Mouse (Mus musculus) stomach, postnatal 0 days (tissue): ENCODE data around the gene D130052B06Rik. TPM values are rescaled to one million over a fixed set of nuclear protein-coding genes. Genes with fewer than 3 reads are reported as not detected.

Source experiments
- ATAC-seq: fragments of 200-750 bp; cut with Nextera tagmentation; 2 replicates; pipeline ENCODE4 v1.8.0; 2017; ENCODE audit not compliant: low FRiP score, low TSS enrichment
- DNase-seq: peaks from one replicate; pipeline ENCODE4 v3.0.0-alpha.2; 2016; ENCODE audit warnings: low spot score
- H3K27ac ChIP-seq: fragments of 300-500 bp; sonication (generic); replicated peaks from 2 replicates; pipeline ENCODE4 v1.5.1; 2014; ENCODE audit warnings: mild to moderate bottlenecking, control low read depth
- H3K27me3 ChIP-seq: fragments of 300-500 bp; sonication (generic); 2 replicates; pipeline ENCODE4 v1.6.1; 2014; ENCODE audit warnings: low read length; ENCODE audit not compliant: control insufficient read depth, insufficient read depth
- H3K36me3 ChIP-seq: fragments of 300-500 bp; sonication (generic); 2 replicates; pipeline ENCODE4 v1.6.1; 2014; ENCODE audit warnings: low read length, mixed read lengths; ENCODE audit not compliant: control insufficient read depth, insufficient read depth
- H3K4me1 ChIP-seq: fragments of 300-500 bp; sonication (generic); replicated peaks from 2 replicates; pipeline ENCODE4 v1.6.1; 2014; ENCODE audit warnings: antibody characterized with exemption; ENCODE audit not compliant: control insufficient read depth, insufficient read depth
- H3K4me2 ChIP-seq: fragments of 300-500 bp; sonication (generic); replicated peaks from 2 replicates; pipeline ENCODE4 v1.6.1; 2014; ENCODE audit warnings: low read depth, mild to moderate bottlenecking, control low read depth, moderate library complexity
- H3K4me3 ChIP-seq: fragments of 300-500 bp; sonication (generic); 2 replicates; pipeline ENCODE4 v1.5.1; 2014; ENCODE audit warnings: low read depth, low read length, control low read depth
- H3K9ac ChIP-seq: fragments of 300-500 bp; sonication (generic); 2 replicates; pipeline ENCODE4 v1.6.1; 2014; ENCODE audit warnings: mild to moderate bottlenecking, low read length, control low read depth, mixed read lengths
- H3K9me3 ChIP-seq: fragments of 300-500 bp; sonication (generic); 2 replicates; pipeline ENCODE4 v1.6.1; 2016; ENCODE audit warnings: low read length; ENCODE audit not compliant: control insufficient read depth
- CTCF ChIP-seq: IDR thresholded peaks from 2 replicates; pipeline ENCODE4 v1.5.1; 2016; ENCODE audit warnings: antibody characterized with exemption, low read depth, mild to moderate bottlenecking, moderate library complexity
- EP300 ChIP-seq: optimal IDR thresholded peaks from 2 replicates; pipeline ENCODE3; 2016; ENCODE audit warnings: antibody characterized with exemption
- WGBS: fragments of 180-500 bp; shearing (Covaris S2); extraction: QIAGEN DNeasy Blood & Tissue Kit; methylation state at CpG from one replicate; pipeline ENCODE4 v1.1.7; 2014; 5-methylcytosine and 5-hydroxymethylcytosine counted together
- polyA plus RNA-seq: library from polyadenylated mRNA; unstranded; fragments of >200 nt; fragmentation: Nextera tagmentation; extraction: Ambion mirVana; gene quantifications from 2 replicates; pipeline ENCODE4 v1.2.1, GENCODE M21; 2015

Gene D130052B06Rik
- not detected in 2 replicates for polyA plus RNA-seq

DNA sequence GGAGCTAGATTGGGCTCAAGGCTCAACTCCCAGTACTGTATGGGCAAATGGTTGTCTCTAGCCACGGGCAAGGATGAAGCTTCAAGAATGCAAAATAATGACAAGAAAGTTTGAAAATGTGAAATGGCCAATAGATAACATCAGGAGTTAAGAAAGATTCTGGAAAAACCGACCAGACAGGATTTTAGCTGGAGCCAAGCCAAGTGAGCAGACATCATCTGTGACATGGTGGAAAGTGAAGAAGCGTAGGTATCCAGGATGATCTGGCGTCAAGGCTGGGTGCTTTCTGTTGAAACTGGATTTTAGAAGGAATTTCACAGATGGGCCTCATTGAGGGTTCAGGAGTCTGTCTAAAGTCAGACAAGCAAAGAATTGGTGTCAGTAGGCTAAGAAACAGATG lies at the start of gene D130052B06Rik:
TSS of gene D130052B06Rik (plus strand) at position 317 of the 400 bp plus-strand sequence.
- DNase-seq: no peak
- Histone ChIP-seq H3K9ac (no peak within 1 kb of the TSS), H3K4me1 (no peaks in the 10 kb centered on the region), H3K4me3 (no peak within 1 kb of the TSS), H3K9me3 (no peaks in the 10 kb centered on the region), H3K36me3 (no peaks in the 10 kb centered on the region), H3K27ac (no peak within 1 kb of the TSS), H3K27me3 (no peaks in the 10 kb centered on the region), H3K4me2 (no peak within 1 kb of the TSS)
- 62% methylated on average over 4 of the region's 4 CpGs for WGBS
- TF ChIP-seq EP300 (no peak), CTCF (no peak)
- ATAC-seq: no peak

DNA sequence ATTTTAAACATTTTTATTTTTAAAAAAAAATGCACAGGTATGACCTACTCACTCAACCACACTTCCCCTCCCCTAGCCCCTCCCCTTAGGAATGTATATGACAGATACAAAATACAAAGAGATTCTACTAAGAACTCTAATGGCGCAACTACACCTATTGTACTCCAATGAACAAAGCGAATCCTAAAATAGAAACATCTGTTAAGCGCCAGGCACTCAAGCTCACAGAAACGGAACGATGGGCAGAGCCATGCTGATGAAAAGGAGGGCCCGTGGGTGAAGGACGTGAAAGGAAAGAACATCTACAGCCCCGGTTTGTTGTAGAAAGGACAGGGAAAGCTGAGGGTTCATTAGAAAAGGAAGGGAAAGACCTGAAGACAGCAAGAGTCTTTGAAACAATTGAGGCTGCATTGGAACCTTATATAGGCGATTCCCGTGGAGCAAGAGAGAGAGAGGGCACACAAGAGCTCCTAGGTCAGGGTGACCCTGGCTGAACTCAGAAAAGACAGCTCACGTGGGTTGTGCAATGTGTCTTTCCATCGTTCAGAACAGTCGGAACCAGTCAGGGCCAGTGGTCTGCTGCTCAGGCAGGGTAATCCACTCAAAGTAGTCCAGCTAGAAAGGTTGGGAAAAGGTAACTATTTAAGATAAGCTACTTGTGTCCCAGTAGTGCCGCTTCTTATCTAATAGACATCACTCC lies 48.1 kb upstream of the D130052B06Rik start:
- DNase-seq: no peak
- H3K27ac ChIP-seq: no peak overlapping the region
- H3K4me2 ChIP-seq: no peak overlapping the region
- H3K4me1 ChIP-seq: no peaks in the 10 kb centered on the region
- H3K9ac ChIP-seq: no peak overlapping the region
- H3K27me3 ChIP-seq: no peaks in the 10 kb centered on the region
- TF ChIP-seq CTCF: no peak
- TF ChIP-seq EP300: no peak
- no peak overlapping the region for H3K4me3 ChIP-seq
- ATAC-seq: no peak
- WGBS: 77% methylated on average over 14 of the region's 14 CpGs
- no peaks in the 10 kb centered on the region for H3K36me3 ChIP-seq
- no peaks in the 10 kb centered on the region for H3K9me3 ChIP-seq

DNA sequence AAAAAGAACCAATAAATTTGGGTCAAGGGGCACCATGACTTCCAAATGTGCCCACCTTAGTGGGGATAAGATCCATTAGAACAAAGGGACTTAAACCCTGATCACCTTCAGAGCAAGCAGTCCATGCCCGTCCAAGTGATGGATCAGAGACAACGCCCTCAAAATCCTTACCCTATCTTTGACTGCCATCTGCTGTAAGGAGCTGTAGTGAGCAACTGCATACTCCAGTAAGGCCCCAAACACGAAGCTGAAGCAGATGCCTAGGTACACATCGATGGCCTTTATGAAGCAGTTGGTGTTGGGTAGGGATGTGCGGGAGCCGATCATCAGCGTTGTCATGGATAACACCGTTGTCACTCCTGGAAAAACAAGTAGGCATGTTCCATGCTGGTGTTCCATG lies 45.0 kb upstream of the D130052B06Rik start:
- TF ChIP-seq EP300 (no peak), CTCF (peak; percentile 76)
- DNase-seq: peak; percentile 16

DNA sequence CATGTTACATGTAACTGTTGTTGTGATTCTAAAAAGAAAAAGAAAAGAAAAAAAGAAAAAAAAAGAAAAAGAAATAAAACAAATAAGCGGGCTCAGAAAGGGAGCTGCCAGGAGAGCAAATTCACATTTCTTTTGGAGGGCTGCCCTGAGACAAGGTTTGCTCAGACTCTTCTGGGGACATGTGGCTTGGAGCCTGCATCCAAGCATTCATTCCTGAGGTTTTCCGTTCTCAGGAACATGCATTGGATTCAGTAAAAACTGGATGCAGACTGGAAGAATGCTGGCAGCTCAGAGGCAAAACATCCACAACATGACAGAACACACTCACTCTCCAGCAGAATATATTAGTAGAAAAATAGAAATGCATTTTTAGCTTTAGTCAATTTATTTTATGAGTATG lies 35.2 kb upstream of the D130052B06Rik start:
- H3K9ac ChIP-seq: no peak overlapping the region
- H3K27ac ChIP-seq: no peak overlapping the region
- H3K27me3 ChIP-seq: no peaks in the 10 kb centered on the region
- no peak overlapping the region for H3K4me3 ChIP-seq
- H3K4me1 ChIP-seq: no peaks in the 10 kb centered on the region
- no peak overlapping the region for H3K4me2 ChIP-seq
- DNase-seq (no peak), ATAC-seq (no peak)
- TF ChIP-seq CTCF (no peak), EP300 (no peak)
- no peaks in the 10 kb centered on the region for H3K36me3 ChIP-seq
- no peaks in the 10 kb centered on the region for H3K9me3 ChIP-seq
- 76% methylated on average over 2 of the region's 2 CpGs for WGBS

More for the DNA sequence above, 45.0 kb upstream of the D130052B06Rik start:
- H3K27me3 ChIP-seq: no peaks in the 10 kb centered on the region
- no peak overlapping the region for H3K4me2 ChIP-seq
- no peak for ATAC-seq
- H3K36me3 ChIP-seq: no peaks in the 10 kb centered on the region
- H3K4me3 ChIP-seq: no peak overlapping the region
- WGBS: 72% methylated on average over 8 of the region's 8 CpGs
- no peaks in the 10 kb centered on the region for H3K4me1 ChIP-seq
- no peak overlapping the region for H3K9ac ChIP-seq
- H3K9me3 ChIP-seq: no peaks in the 10 kb centered on the region
- H3K27ac ChIP-seq: no peak overlapping the region

DNA sequence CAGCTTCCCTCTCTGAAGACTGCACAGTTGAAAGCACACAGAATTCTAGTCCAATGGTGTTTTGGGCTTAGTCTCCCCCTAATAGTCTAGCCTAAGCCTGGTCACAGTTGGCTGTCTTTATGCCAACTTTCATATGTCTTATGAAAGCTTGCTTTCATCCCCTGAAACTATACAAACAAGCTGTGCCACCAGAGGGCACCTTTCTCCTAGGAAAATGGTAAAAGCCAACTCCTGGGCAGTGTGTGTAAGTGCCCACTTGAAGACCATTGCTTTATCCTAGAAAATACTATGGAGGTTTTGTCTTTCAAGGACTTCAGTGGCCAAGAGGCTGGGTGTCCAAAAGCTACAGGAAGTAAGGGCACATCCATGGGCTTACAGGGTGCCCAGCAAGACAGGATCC lies 28.7 kb upstream of the D130052B06Rik start:
- peak; percentile 26 for DNase-seq
- TF ChIP-seq EP300 (no peak), CTCF (peak; percentile 62)
- Histone ChIP-seq H3K9me3 (no peaks in the 10 kb centered on the region), H3K4me1 (no peaks in the 10 kb centered on the region), H3K27me3 (no peaks in the 10 kb centered on the region), H3K27ac (no peak overlapping the region), H3K9ac (no peak overlapping the region), H3K4me2 (no peak overlapping the region), H3K4me3 (no peak overlapping the region), H3K36me3 (no peaks in the 10 kb centered on the region)
- no peak for ATAC-seq

DNA sequence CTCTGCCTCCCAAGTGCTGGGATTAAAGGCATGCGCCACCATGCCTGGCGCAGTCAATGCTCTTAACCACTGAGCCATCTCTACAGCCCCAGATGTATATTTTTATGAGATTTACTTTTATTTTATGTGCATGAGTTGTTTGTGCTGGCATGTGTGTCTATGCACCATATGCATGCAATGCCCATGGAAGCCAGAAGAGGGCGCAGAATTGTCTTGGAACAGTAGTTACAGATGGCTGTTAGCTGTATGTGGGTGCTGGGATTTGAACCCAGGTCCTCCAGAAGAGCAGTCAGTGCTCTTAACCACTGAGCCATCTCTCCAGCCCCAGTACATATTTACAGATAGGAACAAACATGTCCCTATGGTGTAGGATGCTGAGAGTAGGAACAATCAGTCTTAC lies 24.2 kb upstream of the D130052B06Rik start:
- WGBS: 78% methylated on average over 3 of the region's 3 CpGs
- Histone ChIP-seq H3K27me3 (no peaks in the 10 kb centered on the region), H3K9me3 (no peaks in the 10 kb centered on the region), H3K27ac (no peak overlapping the region), H3K9ac (no peak overlapping the region), H3K4me2 (no peak overlapping the region), H3K36me3 (no peaks in the 10 kb centered on the region), H3K4me1 (no peaks in the 10 kb centered on the region), H3K4me3 (no peak overlapping the region)
- TF ChIP-seq CTCF: peak; percentile 50
- no peak for TF ChIP-seq EP300
- no peak for ATAC-seq
- no peak for DNase-seq
